Mouse (Mus musculus) hindbrain, postnatal 0 days (tissue): ENCODE measurements around the gene Slc37a3. TPM values are rescaled to one million over a fixed set of nuclear protein-coding genes. Genes with fewer than 3 reads are reported as not detected.

Source experiments
- ATAC-seq: fragments of 200-750 bp; cut with Nextera tagmentation; 2 replicates; pipeline ENCODE4 v1.8.0; 2017; ENCODE audit warnings: mild to moderate bottlenecking, moderate TSS enrichment, moderate library complexity
- DNase-seq: peaks from one replicate; pipeline ENCODE4 v3.0.0-alpha.2; 2015; ENCODE audit warnings: low spot score
- H3K27ac ChIP-seq: fragments of 300-500 bp; sonication (generic); 2 replicates; pipeline ENCODE4 v1.5.1; 2014; ENCODE audit warnings: mild to moderate bottlenecking
- H3K27me3 ChIP-seq: fragments of 300-500 bp; sonication (generic); 2 replicates; pipeline ENCODE4 v1.6.1; 2014; ENCODE audit warnings: low read length, mixed read lengths; ENCODE audit not compliant: insufficient read depth
- H3K36me3 ChIP-seq: fragments of 300-500 bp; sonication (generic); 2 replicates; pipeline ENCODE4 v1.6.1; 2014; ENCODE audit warnings: low read length, mixed read lengths; ENCODE audit not compliant: insufficient read depth
- H3K4me1 ChIP-seq: fragments of 300-500 bp; sonication (generic); 2 replicates; pipeline ENCODE4 v1.6.1; 2014; ENCODE audit warnings: antibody characterized with exemption, low read length, mixed read lengths; ENCODE audit not compliant: insufficient read depth
- H3K4me2 ChIP-seq: fragments of 300-500 bp; sonication (generic); 2 replicates; pipeline ENCODE4 v1.6.1; 2014; ENCODE audit warnings: low read depth, mild to moderate bottlenecking, low read length, moderate library complexity, mixed read lengths
- H3K4me3 ChIP-seq: fragments of 300-500 bp; sonication (generic); 2 replicates; pipeline ENCODE4 v1.5.1; 2014; ENCODE audit warnings: low read length
- H3K9ac ChIP-seq: fragments of 300-500 bp; sonication (generic); replicated peaks from 2 replicates; pipeline ENCODE4 v1.6.1; 2014; ENCODE audit warnings: mild to moderate bottlenecking, low read length, moderate library complexity, mixed read lengths
- H3K9me3 ChIP-seq: fragments of 300-500 bp; sonication (generic); 2 replicates; pipeline ENCODE4 v1.6.1; 2016; ENCODE audit warnings: low read length, mixed read lengths
- CTCF ChIP-seq: IDR thresholded peaks from 2 replicates; pipeline ENCODE4 v1.5.1; 2016; ENCODE audit warnings: antibody characterized with exemption, control low read depth, low read depth
- WGBS: fragments of 180-500 bp; shearing (Covaris S2); extraction: QIAGEN DNeasy Blood & Tissue Kit; methylation state at CpG from one replicate; pipeline ENCODE4 v1.1.7; 2014; 5-methylcytosine and 5-hydroxymethylcytosine counted together
- polyA plus RNA-seq: library from polyadenylated mRNA; unstranded; fragments of >200 nt; fragmentation: Nextera tagmentation; extraction: Ambion mirVana; gene quantifications from 2 replicates; pipeline ENCODE4 v1.2.1, GENCODE M21; 2015
- total RNA-seq: library from RNA; depleted of rRNA; stranded (reverse); fragments of >200 nt; gene quantifications from 2 replicates; pipeline ENCODE4 v1.2.3, GENCODE M21; 2014

Gene Slc37a3
- total and polyA plus RNA-seq, 2 experiments from 2014 or later = 45.6 to 48.2 TPM

DNA sequence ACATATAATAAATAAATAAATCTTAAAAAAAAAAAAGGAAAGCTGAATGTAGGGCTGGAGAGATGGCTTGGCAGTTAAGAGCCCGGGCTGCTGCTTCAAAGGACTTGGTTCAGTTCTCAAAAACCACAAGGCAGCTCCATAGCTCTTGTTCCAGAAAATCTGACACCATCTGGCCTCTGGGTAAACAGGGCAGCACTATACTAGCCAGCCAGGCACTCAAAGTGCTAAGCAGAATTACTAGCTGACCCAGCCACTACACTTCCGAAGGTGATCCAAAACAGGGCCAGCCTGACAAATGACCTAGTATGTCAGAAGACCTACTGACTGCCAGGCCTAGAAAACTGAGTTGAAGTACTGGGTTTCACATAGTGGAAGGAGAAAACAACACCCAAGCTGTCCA is 25.7 kb upstream of the Slc37a3 start:
- no peak overlapping the region for H3K27ac ChIP-seq
- H3K27me3 ChIP-seq = no peaks in the 10 kb centered on the region
- H3K4me1 ChIP-seq = no peaks in the 10 kb centered on the region
- no peak overlapping the region for H3K4me3 ChIP-seq
- ATAC-seq (no peak), DNase-seq (no peak)
- no peak for TF ChIP-seq CTCF
- H3K9me3 ChIP-seq = no peaks in the 10 kb centered on the region
- 95% methylated on average over 2 of the region's 2 CpGs for WGBS
- no peak overlapping the region for H3K9ac ChIP-seq
- peaks cover 26% of the 10 kb centered on the region for H3K36me3 ChIP-seq
- no peak overlapping the region for H3K4me2 ChIP-seq

DNA sequence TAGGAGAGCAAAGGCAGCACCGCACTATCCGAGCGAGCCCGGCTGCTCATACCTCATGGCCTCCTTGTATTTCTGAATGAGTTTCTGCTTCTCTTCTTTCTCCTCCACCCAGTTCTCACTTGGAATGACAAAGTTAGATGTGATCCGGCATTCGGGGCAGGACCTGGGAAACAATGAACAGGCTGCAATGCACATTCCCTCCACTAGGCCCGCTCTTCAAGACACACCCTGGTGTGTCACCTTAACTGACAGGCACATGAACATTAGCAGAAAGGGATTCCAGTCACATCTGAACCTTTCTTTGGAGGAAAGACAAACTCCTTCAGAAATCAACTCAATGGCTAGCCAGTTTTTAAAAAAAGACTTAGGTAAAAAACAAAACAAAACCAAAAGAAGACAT is 22.9 kb upstream of the Slc37a3 start:
- Histone ChIP-seq H3K4me1 (no peaks in the 10 kb centered on the region), H3K4me3 (no peak overlapping the region), H3K27ac (no peak overlapping the region), H3K27me3 (no peaks in the 10 kb centered on the region), H3K4me2 (no peak overlapping the region), H3K36me3 (peaks cover 26% of the 10 kb centered on the region), H3K9me3 (no peaks in the 10 kb centered on the region), H3K9ac (no peak overlapping the region)
- WGBS = 59% methylated on average over 7 of the region's 7 CpGs
- DNase-seq (peak; percentile 22), ATAC-seq (peak; percentile 28; the same call in 1 of the 2 replicates)
- peak; percentile 75 for TF ChIP-seq CTCF

DNA sequence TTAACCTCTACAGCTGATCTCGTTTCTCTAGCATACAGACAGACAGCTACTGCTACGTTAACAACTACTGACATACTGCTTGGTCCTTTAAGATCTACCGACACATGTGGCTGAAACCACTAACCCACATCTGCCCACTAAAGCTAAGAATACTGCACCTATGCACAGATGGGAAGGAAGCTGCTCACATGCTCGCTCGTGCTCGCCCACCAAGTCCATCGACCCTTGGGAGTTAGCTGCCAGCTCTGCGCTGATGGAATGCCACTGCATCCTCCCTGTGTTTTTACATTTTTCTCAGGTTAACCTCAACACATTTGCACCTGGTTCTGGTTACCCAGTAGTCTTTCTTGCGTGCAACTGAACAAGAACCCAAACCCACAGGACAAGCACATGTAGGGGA is 20.9 kb upstream of the Slc37a3 start:
- no peaks in the 10 kb centered on the region for H3K4me1 ChIP-seq
- no peak overlapping the region for H3K4me3 ChIP-seq
- H3K9me3 ChIP-seq = no peaks in the 10 kb centered on the region
- H3K27me3 ChIP-seq = no peaks in the 10 kb centered on the region
- WGBS = 92% methylated on average over 9 of the region's 9 CpGs
- no peak overlapping the region for H3K9ac ChIP-seq
- no peak for ATAC-seq
- no peak for DNase-seq
- no peak overlapping the region for H3K4me2 ChIP-seq
- peaks cover 15% of the 10 kb centered on the region for H3K36me3 ChIP-seq
- no peak overlapping the region for H3K27ac ChIP-seq
- no peak for TF ChIP-seq CTCF

DNA sequence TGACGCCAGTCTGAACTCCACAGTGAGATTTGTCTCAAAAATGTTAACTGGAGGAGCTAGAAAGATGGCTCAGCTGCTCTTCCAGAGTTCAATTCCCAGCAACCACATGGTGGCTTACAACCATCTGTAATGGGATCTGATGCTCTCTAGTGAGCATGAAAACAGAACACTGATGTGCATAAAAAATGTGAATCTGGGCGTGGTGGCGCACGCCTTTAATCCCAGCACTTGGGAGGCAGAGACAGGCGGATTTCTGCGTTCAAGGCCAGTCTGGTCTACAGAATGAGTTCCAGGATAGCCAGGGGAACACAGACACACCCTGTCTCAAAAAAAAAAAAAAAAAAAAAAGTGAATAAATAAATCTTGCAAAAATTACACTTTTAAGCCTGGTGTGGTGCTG is 19.6 kb upstream of the Slc37a3 start:
- H3K27me3 ChIP-seq = no peaks in the 10 kb centered on the region
- TF ChIP-seq CTCF = no peak
- no peak overlapping the region for H3K4me2 ChIP-seq
- no peaks in the 10 kb centered on the region for H3K4me1 ChIP-seq
- no peak for ATAC-seq
- H3K27ac ChIP-seq = no peak overlapping the region
- peaks cover 15% of the 10 kb centered on the region for H3K36me3 ChIP-seq
- H3K9me3 ChIP-seq = no peaks in the 10 kb centered on the region
- WGBS = 94% methylated on average over 6 of the region's 6 CpGs
- no peak for DNase-seq
- no peak overlapping the region for H3K9ac ChIP-seq
- no peak overlapping the region for H3K4me3 ChIP-seq

DNA sequence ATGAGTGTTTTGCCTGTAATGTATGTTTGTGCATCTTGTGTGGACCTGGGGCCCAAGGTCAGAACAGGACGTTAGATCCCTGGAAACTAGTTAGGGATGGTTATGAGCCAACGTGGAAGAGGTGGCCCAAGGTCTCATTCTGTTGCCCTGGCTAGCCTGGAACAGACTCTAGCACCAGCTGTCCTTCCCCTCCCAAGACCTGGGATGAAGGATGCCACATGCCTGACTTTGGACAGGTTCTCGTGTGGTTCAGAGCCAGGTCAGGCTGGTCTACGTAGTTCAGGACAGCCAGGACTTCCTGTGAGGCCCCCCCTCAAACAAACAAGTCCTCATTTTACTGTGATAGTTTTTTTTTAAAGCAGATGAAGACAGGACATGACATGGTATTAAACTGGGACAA is 18.4 kb upstream of the Slc37a3 start:
- H3K36me3 ChIP-seq = peaks cover 10% of the 10 kb centered on the region
- H3K27me3 ChIP-seq = no peaks in the 10 kb centered on the region
- 80% methylated on average over 4 of the region's 4 CpGs for WGBS
- no peak for TF ChIP-seq CTCF
- ATAC-seq = no peak; the same call in 1 of the 2 replicates
- H3K27ac ChIP-seq = no peak overlapping the region
- no peaks in the 10 kb centered on the region for H3K4me1 ChIP-seq
- H3K9ac ChIP-seq = no peak overlapping the region
- no peak for DNase-seq
- H3K9me3 ChIP-seq = no peaks in the 10 kb centered on the region
- H3K4me2 ChIP-seq = no peak overlapping the region
- no peak overlapping the region for H3K4me3 ChIP-seq

DNA sequence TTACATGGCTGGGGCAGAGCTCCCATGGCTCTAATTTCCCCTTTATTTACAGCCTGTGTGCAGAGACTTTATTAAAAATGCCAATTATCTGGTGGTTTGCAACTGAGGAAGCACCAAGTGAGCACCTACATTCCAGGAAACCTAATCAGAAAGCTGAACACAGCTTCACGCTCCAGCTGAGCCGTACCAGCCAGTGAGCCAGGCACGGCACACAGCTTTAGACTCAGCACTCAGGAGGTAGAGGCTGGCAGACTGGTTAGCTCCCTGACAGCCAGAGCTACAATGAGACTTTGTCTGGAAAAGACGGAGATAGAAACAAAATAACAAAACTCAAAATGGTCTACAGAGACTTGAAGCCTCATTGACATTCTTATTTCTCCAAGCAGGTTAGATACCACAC is 18.0 kb upstream of the Slc37a3 start:
- TF ChIP-seq CTCF = no peak
- H3K9ac ChIP-seq = no peak overlapping the region
- no peak overlapping the region for H3K4me3 ChIP-seq
- peaks cover 10% of the 10 kb centered on the region for H3K36me3 ChIP-seq
- no peak overlapping the region for H3K4me2 ChIP-seq
- H3K9me3 ChIP-seq = no peaks in the 10 kb centered on the region
- no peaks in the 10 kb centered on the region for H3K27me3 ChIP-seq
- no peak overlapping the region for H3K27ac ChIP-seq
- 70% methylated on average over 4 of the region's 4 CpGs for WGBS
- ATAC-seq (0 out of 2 replicates have a peak, but pooled peaks have one; percentile 25), DNase-seq (no peak)
- H3K4me1 ChIP-seq = no peaks in the 10 kb centered on the region

DNA sequence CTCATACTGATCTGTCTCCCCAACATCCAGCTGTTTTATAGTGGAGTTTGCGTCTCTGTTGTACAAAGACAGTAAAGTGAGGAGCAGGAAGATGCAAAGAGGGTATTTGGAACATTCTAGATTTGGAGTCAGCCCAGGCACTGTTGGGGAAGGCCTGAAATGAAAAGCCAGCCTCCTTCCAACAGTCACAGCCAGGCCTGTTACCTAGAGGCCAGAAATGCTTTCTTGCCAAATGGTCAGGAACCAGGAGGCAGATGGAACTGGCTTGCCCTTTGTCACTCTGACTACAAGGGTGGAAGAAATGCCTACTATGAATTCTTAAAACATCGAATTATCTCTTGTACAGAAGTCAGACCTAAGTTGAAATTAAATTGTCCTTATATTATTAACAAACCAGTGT is 12.5 kb upstream of the Slc37a3 start:
- 91% methylated on average over 2 of the region's 2 CpGs for WGBS
- no peak for TF ChIP-seq CTCF
- H3K4me3 ChIP-seq = no peak overlapping the region
- H3K9ac ChIP-seq = no peak overlapping the region
- no peaks in the 10 kb centered on the region for H3K27me3 ChIP-seq
- DNase-seq (no peak), ATAC-seq (no peak)
- H3K4me1 ChIP-seq = no peaks in the 10 kb centered on the region
- H3K36me3 ChIP-seq = no peaks in the 10 kb centered on the region
- H3K27ac ChIP-seq = no peak overlapping the region
- no peak overlapping the region for H3K4me2 ChIP-seq
- H3K9me3 ChIP-seq = no peaks in the 10 kb centered on the region
